Mouse (Mus musculus) liver, embryonic 15.5 days (tissue): ENCODE data around the gene Gm49393. TPM values are rescaled to one million over a fixed set of nuclear protein-coding genes. Genes with fewer than 3 reads are reported as not detected.
"Not testable (repeated sequence)": the region's sequence is repeated elsewhere in the genome, so short reads cannot be mapped to it uniquely, and the experiment has no call there.

Experiments used
- ATAC-seq: fragments of 200-750 bp; cut with Nextera tagmentation; 2 replicates; pipeline ENCODE4 v1.8.0; 2017; ENCODE audit warnings: moderate number of reproducible peaks, mild to moderate bottlenecking, moderate library complexity; ENCODE audit not compliant: insufficient read depth
- H3K27ac ChIP-seq: fragments of 300-500 bp; sonication (generic); replicated peaks from 2 replicates; pipeline ENCODE4 v1.5.1; 2015; ENCODE audit warnings: mild to moderate bottlenecking, inconsistent platforms
- H3K27me3 ChIP-seq: fragments of 300-500 bp; sonication (generic); 2 replicates; pipeline ENCODE4 v1.6.1; 2015; ENCODE audit warnings: mild to moderate bottlenecking, inconsistent platforms
- H3K36me3 ChIP-seq: fragments of 300-500 bp; sonication (generic); replicated peaks from 2 replicates; pipeline ENCODE4 v1.6.1; 2015; ENCODE audit warnings: moderate library complexity, mild to moderate bottlenecking, inconsistent platforms
- H3K4me1 ChIP-seq: fragments of 300-500 bp; sonication (generic); replicated peaks from 2 replicates; pipeline ENCODE4 v1.6.1; 2015; ENCODE audit warnings: inconsistent platforms
- H3K4me2 ChIP-seq: fragments of 300-500 bp; sonication (generic); 2 replicates; pipeline ENCODE4 v1.6.1; 2015; ENCODE audit warnings: moderate library complexity, mild to moderate bottlenecking, inconsistent platforms
- H3K4me3 ChIP-seq: fragments of 300-500 bp; sonication (generic); replicated peaks from 2 replicates; pipeline ENCODE4 v1.5.1; 2015; ENCODE audit warnings: mild to moderate bottlenecking, inconsistent platforms
- H3K9ac ChIP-seq: fragments of 300-500 bp; sonication (generic); 2 replicates; pipeline ENCODE4 v1.6.1; 2015; ENCODE audit warnings: moderate library complexity, mild to moderate bottlenecking, inconsistent platforms
- H3K9me3 ChIP-seq: fragments of 300-500 bp; sonication (generic); replicated peaks from 2 replicates; pipeline ENCODE4 v1.6.1; 2016; ENCODE audit warnings: inconsistent platforms
- WGBS: fragments of 180-500 bp; shearing (Covaris S2); methylation state at CpG from one replicate; pipeline ENCODE4 v1.1.7; 2015; ENCODE audit warnings: mixed read lengths; ENCODE audit not compliant: insufficient replicate concordance; 5-methylcytosine and 5-hydroxymethylcytosine counted together
- polyA plus RNA-seq: library from polyadenylated mRNA; unstranded; fragments of >200 nt; fragmentation: Nextera tagmentation; extraction: Ambion mirVana; gene quantifications from 2 replicates; pipeline ENCODE4 v1.2.1, GENCODE M21; 2015

Gene Gm49393
- not detected in 2 replicates for polyA plus RNA-seq

- not testable (repeated sequence) for H3K4me3 ChIP-seq, H3K4me2 ChIP-seq, H3K27me3 ChIP-seq, H3K27ac ChIP-seq, H3K9me3 ChIP-seq, H3K36me3 ChIP-seq, H3K4me1 ChIP-seq, H3K9ac ChIP-seq, ATAC-seq
- 47% methylated on average over 2 of the region's 2 CpGs for WGBS
Observed at GRCm38 (mm10) chr13:60935490-60935889, at the start of gene Gm49393. Gene Gm49393 (minus strand): TSS chr13:60935590.

- H3K27ac ChIP-seq, H3K4me2 ChIP-seq, H3K36me3 ChIP-seq, H3K4me1 ChIP-seq, H3K9ac ChIP-seq, H3K9me3 ChIP-seq, ATAC-seq, H3K27me3 ChIP-seq, H3K4me3 ChIP-seq: not testable (repeated sequence)
- 61% methylated on average over 4 of the region's 4 CpGs for WGBS
Observed at GRCm38 (mm10) chr13:60972319-60972718, 36.9 kb upstream of the Gm49393 start.

GRCm38 (mm10) chr13:60963985-60964384 is 28.6 kb upstream of the Gm49393 start:
- not testable (repeated sequence) for ATAC-seq, H3K9me3 ChIP-seq, H3K27me3 ChIP-seq, H3K36me3 ChIP-seq, H3K4me2 ChIP-seq, H3K9ac ChIP-seq, H3K4me1 ChIP-seq, H3K27ac ChIP-seq, H3K4me3 ChIP-seq
- WGBS, result 40% methylated on average over 4 of the region's 5 CpGs

GRCm38 (mm10) chr13:60961706-60962105 is 26.3 kb upstream of the Gm49393 start:
- H3K27me3 ChIP-seq, result no peaks in the 10 kb centered on the region
- no peaks in the 10 kb centered on the region for H3K4me1 ChIP-seq
- no peak overlapping the region for H3K4me3 ChIP-seq
- H3K27ac ChIP-seq, result no peak overlapping the region
- H3K9me3 ChIP-seq, result no peaks in the 10 kb centered on the region
- no peak overlapping the region for H3K9ac ChIP-seq
- WGBS, result 45% methylated on average over 5 of the region's 5 CpGs
- H3K4me2 ChIP-seq, result no peak overlapping the region
- H3K36me3 ChIP-seq, result no peaks in the 10 kb centered on the region
- ATAC-seq, result no peak

GRCm38 (mm10) chr13:60941884-60942283 is 6.5 kb upstream of the Gm49393 start, which contains the start of gene Tpbpa:
Gene Tpbpa (minus strand): TSS chr13:60941984.
- ATAC-seq, result not testable (repeated sequence)

GRCm38 (mm10) chr13:60936500-60936901 is 1.1 kb upstream of the Gm49393 start, which contains the start of the genes Gm49391 and Ctla2a:
Gene Gm49391 (minus strand): TSS chr13:60936571.
Gene Ctla2a (minus strand): TSS chr13:60936625.
- H3K4me2 ChIP-seq, result no peak within 1 kb of the TSS
- no peaks in the 10 kb centered on the region for H3K36me3 ChIP-seq
- no peak within 1 kb of the TSS for H3K9ac ChIP-seq
- H3K27me3 ChIP-seq, result no peaks in the 10 kb centered on the region
- H3K4me1 ChIP-seq, result no peaks in the 10 kb centered on the region
- H3K4me3 ChIP-seq, result no peak within 1 kb of the TSS
- no peaks in the 10 kb centered on the region for H3K9me3 ChIP-seq
- 14% methylated on average over 5 of the region's 5 CpGs for WGBS
- 0 out of 2 replicates have a peak within 1 kb of the TSS, but pooled peaks have one; percentile 6 for H3K27ac ChIP-seq
- ATAC-seq, result peak; percentile 62

More at GRCm38 (mm10) chr13:60941884-60942283, 6.5 kb upstream of the Gm49393 start, which contains the start of gene Tpbpa:
- not testable (repeated sequence) for H3K4me2 ChIP-seq, H3K9ac ChIP-seq, H3K36me3 ChIP-seq, H3K27ac ChIP-seq, H3K4me3 ChIP-seq, H3K9me3 ChIP-seq, H3K27me3 ChIP-seq, H3K4me1 ChIP-seq
- 63% methylated on average over 3 of the region's 3 CpGs for WGBS

GRCm38 (mm10) chr13:60904780-60905179 is 30.6 kb downstream of the Gm49393 start, which contains the start of gene Tpbpb:
Gene Tpbpb (minus strand): TSS chr13:60904880.
- H3K9me3 ChIP-seq, H3K27ac ChIP-seq, H3K9ac ChIP-seq, H3K36me3 ChIP-seq, H3K27me3 ChIP-seq, H3K4me3 ChIP-seq, H3K4me1 ChIP-seq, ATAC-seq, H3K4me2 ChIP-seq: not testable (repeated sequence)
- WGBS, result 58% methylated on average over 2 of the region's 2 CpGs

- no peaks in the 10 kb centered on the region for H3K4me1 ChIP-seq
- no peak within 1 kb of the TSS for H3K4me2 ChIP-seq
- no peaks in the 10 kb centered on the region for H3K36me3 ChIP-seq
- peak; percentile 79 for ATAC-seq
- no peak within 1 kb of the TSS for H3K9ac ChIP-seq
- H3K9me3 ChIP-seq, result no peaks in the 10 kb centered on the region
- H3K4me3 ChIP-seq, result no peak within 1 kb of the TSS
- WGBS, result 12% methylated on average over 3 of the region's 3 CpGs
- H3K27ac ChIP-seq, result no peak within 1 kb of the TSS
- no peaks in the 10 kb centered on the region for H3K27me3 ChIP-seq
Observed at GRCm38 (mm10) chr13:60897328-60897727, 38.1 kb downstream of the Gm49393 start, which contains the start of gene Ctla2b. Gene Ctla2b (minus strand): TSS chr13:60897447.

- not testable (repeated sequence) for H3K4me1 ChIP-seq, H3K9ac ChIP-seq, H3K27me3 ChIP-seq, ATAC-seq, H3K36me3 ChIP-seq, H3K9me3 ChIP-seq, H3K4me2 ChIP-seq, H3K4me3 ChIP-seq, H3K27ac ChIP-seq
- 69% methylated on average over 8 of the region's 8 CpGs for WGBS
Observed at GRCm38 (mm10) chr13:60896794-60897193, 38.6 kb downstream of the Gm49393 start, which contains the start of gene Gm49392. Gene Gm49392 (minus strand): TSS chr13:60896894.

- no peak overlapping the region for H3K4me3 ChIP-seq
- no peak for ATAC-seq
- H3K4me1 ChIP-seq, result no peaks in the 10 kb centered on the region
- no peaks in the 10 kb centered on the region for H3K9me3 ChIP-seq
- H3K9ac ChIP-seq, result no peak overlapping the region
- no peaks in the 10 kb centered on the region for H3K27me3 ChIP-seq
- no peaks in the 10 kb centered on the region for H3K36me3 ChIP-seq
- H3K4me2 ChIP-seq, result no peak overlapping the region
- H3K27ac ChIP-seq, result no peak overlapping the region
Observed at GRCm38 (mm10) chr13:60895406-60896160, 39.8 kb downstream of the Gm49393 start.

GRCm38 (mm10) chr13:60892301-60892700 is 43.1 kb downstream of the Gm49393 start:
- no peak overlapping the region for H3K4me3 ChIP-seq
- no peaks in the 10 kb centered on the region for H3K9me3 ChIP-seq
- no peak overlapping the region for H3K9ac ChIP-seq
- no peaks in the 10 kb centered on the region for H3K27me3 ChIP-seq
- H3K4me2 ChIP-seq, result no peak overlapping the region
- no peak for ATAC-seq
- 46% methylated on average over 1 of the region's 1 CpGs for WGBS
- no peaks in the 10 kb centered on the region for H3K4me1 ChIP-seq
- H3K36me3 ChIP-seq, result no peaks in the 10 kb centered on the region
- H3K27ac ChIP-seq, result no peak overlapping the region
